Mouse (Mus musculus): ENCODE data around the gene Cyyr1. TPM values are rescaled to one million over a fixed set of nuclear protein-coding genes. Genes with fewer than 3 reads are reported as not detected.
A peak's percentile ranks its signal among the peaks of the same experiment; 100 is the strongest.

Cyyr1 gene
- total and polyA plus RNA-seq, 3 experiments = 15.1 to 39.5 (median 37.4) TPM

- H3K4me3 ChIP-seq = no peak overlapping the region
- H3K79me2 ChIP-seq (replicated peaks; ENCODE audit: control insufficient read depth, insufficient read depth, low read length) = no peaks in the 10 kb centered on the region
- intact Hi-C loops (cut with DNase I) = no loop called here
- 4% methylated on average over 4 of the region's 4 CpGs for WGBS
- H3K9ac ChIP-seq (ENCODE audit: low read depth, low read length) = no peak overlapping the region
- peak; percentile 30 to 56 for DNase-seq
- no peaks in the 10 kb centered on the region for H3K27me3 ChIP-seq (ENCODE audit: control insufficient read depth, insufficient read depth, low read length)
- peak overlapping the region; percentile 62 for H3K27ac ChIP-seq
- TF ChIP-seq CTCF (IDR thresholded peaks at IDR 0.05) (no peak), EP300 (IDR thresholded peaks at IDR 0.05; ENCODE audit: insufficient read depth, low read depth, low read length) (peak; percentile 52; the same call in 1 of the 2 replicates), POLR2A (IDR thresholded peaks at IDR 0.05; ENCODE audit: insufficient read depth, low read depth, low read length) (no peak)
- H3K36me3 ChIP-seq (ENCODE audit: control insufficient read depth, insufficient read depth, low read length) = peaks cover 12% of the 10 kb centered on the region
- H3K4me1 ChIP-seq (ENCODE audit: control insufficient read depth, insufficient read depth, low read length) = peaks cover 8% of the 10 kb centered on the region
These were observed 159.7 kb downstream of the Cyyr1 start for GRCm38 (mm10) chr16:85393430-85393948.

- no peaks in the 10 kb centered on the region for H3K4me1 ChIP-seq (ENCODE audit: control insufficient read depth, insufficient read depth, low read length)
- WGBS = 60% methylated on average over 5 of the region's 5 CpGs
- no peaks in the 10 kb centered on the region for H3K36me3 ChIP-seq (ENCODE audit: control insufficient read depth, insufficient read depth, low read length)
- H3K27me3 ChIP-seq (ENCODE audit: control insufficient read depth, insufficient read depth, low read length) = no peaks in the 10 kb centered on the region
- TF ChIP-seq POLR2A (IDR thresholded peaks at IDR 0.05; ENCODE audit: insufficient read depth, low read depth, low read length) = no peak
- H3K4me3 ChIP-seq = no peak overlapping the region
- no peak overlapping the region for H3K27ac ChIP-seq
- no peak for DNase-seq
- intact Hi-C loops (cut with DNase I) = no loop called here
- H3K79me2 ChIP-seq (replicated peaks; ENCODE audit: control insufficient read depth, insufficient read depth, low read length) = no peaks in the 10 kb centered on the region
- H3K9ac ChIP-seq (ENCODE audit: low read depth, low read length) = no peak overlapping the region
These were observed 166.4 kb downstream of the Cyyr1 start for GRCm38 (mm10) chr16:85386801-85387200.

Other genes with a start within 250 kb of the Cyyr1 start
- 10 to 100 TPM; 31.7 to 32.8 TPM for gene Adamts1, start 249.7 kb upstream of the Cyyr1 start, total RNA-seq (2021)
- 18.4 and 23.4 TPM in 2 replicates for gene Adamts1, start 249.7 kb upstream of the Cyyr1 start, polyA plus RNA-seq (2012; rRNA removed)

Data from heart, adult 2 months (tissue).